Mouse (Mus musculus): ENCODE data around the gene Wars.

DNA sequence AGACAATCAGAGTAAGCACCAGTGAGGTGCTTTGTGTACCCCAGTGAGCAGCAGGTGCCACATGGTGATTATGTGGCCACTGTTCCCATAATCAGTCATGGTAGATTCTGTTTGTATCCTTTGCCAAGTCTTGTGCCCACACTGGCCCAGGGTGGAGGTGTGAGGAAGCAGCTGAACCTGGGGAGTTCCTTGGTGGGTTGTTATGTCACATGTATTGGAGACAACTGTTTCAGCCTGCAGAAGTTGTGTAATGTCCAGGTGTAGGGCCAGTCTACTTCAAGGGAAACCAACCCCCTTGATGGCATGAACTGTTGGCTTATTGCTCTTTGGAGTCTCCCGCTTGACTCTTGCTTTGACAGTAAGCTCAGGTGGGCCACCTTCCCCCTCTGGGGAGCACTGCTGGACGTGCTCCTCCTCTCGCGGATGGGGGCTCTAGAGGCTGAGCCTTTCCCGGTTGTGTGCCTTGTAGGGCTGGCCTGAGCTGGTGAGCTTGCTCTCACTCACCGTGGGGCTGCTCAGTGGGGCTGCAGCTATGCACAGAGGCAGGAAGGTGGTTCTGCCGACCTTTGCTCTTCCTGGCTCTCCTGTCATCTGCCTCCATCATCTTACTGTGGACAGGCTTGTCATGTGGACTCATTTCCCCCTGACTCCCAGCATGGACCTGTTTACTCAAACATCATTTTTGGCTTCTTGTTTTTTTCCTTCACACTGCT lies 37.5 kb upstream of the Wars start:
- TF ChIP-seq POLR2A (IDR thresholded peaks at IDR 0.05; ENCODE audit: extremely low read depth, insufficient read depth, low read length) (no peak), CTCF (IDR thresholded peaks at IDR 0.05; ENCODE audit: low read depth, low read length) (no peak)
